Mouse (Mus musculus) ES-Bruce4 (cell line): ENCODE data around the gene Ric3. TPM values are rescaled to one million over a fixed set of nuclear protein-coding genes. Genes with fewer than 3 reads are reported as not detected.
"Not testable (repeated sequence)": the region's sequence is repeated elsewhere in the genome, so short reads cannot be mapped to it uniquely, and the experiment has no call there.

ENCODE experiments used
- H3K27ac ChIP-seq: 2 replicates; pipeline ENCODE4 v1.5.1; 2012; ENCODE audit warnings: low read length, inconsistent platforms; ENCODE audit not compliant: insufficient read depth
- H3K27me3 ChIP-seq: 2 replicates; pipeline ENCODE4 v1.6.1; 2012; ENCODE audit warnings: mild to moderate bottlenecking, low read length, inconsistent platforms; ENCODE audit not compliant: control insufficient read depth, poor library complexity, insufficient read depth, severe bottlenecking
- H3K36me3 ChIP-seq: 2 replicates; pipeline ENCODE4 v1.6.1; 2012; ENCODE audit warnings: inconsistent platforms, mild to moderate bottlenecking, low read length, moderate library complexity; ENCODE audit not compliant: control insufficient read depth, poor library complexity, insufficient read depth, severe bottlenecking
- H3K4me1 ChIP-seq: one replicate; pipeline ENCODE4 v1.8.1; 2011; ENCODE audit warnings: low read length; ENCODE audit not compliant: control insufficient read depth, insufficient read depth
- H3K4me3 ChIP-seq: 2 replicates; pipeline ENCODE4 v1.5.1; 2011; ENCODE audit warnings: low read depth, mild to moderate bottlenecking, low read length
- H3K9ac ChIP-seq: 2 replicates; pipeline ENCODE4 v1.6.1; 2012; ENCODE audit warnings: low read depth, mild to moderate bottlenecking, inconsistent platforms; ENCODE audit not compliant: poor library complexity, severe bottlenecking
- H3K9me3 ChIP-seq: replicated peaks from 2 replicates; pipeline ENCODE4 v1.6.1; 2012; ENCODE audit warnings: mild to moderate bottlenecking, low read length, inconsistent platforms; ENCODE audit not compliant: control insufficient read depth, poor library complexity, insufficient read depth, severe bottlenecking
- CTCF ChIP-seq: IDR thresholded peaks from one replicate; pipeline ENCODE4 v1.8.1; 2011; ENCODE audit warnings: low read depth, low read length
- EP300 ChIP-seq: IDR thresholded peaks from 2 replicates; pipeline ENCODE4 v1.6.1; 2011; ENCODE audit warnings: low read depth, low read length; ENCODE audit not compliant: insufficient read depth
- POLR2A ChIP-seq: IDR thresholded peaks from one replicate; pipeline ENCODE4 v1.8.1; 2011; ENCODE audit warnings: low read length; ENCODE audit not compliant: insufficient read depth
- polyA plus RNA-seq: library from polyadenylated mRNA; stranded (reverse); fragments of >200 nt; gene quantifications from 2 replicates; pipeline ENCODE4 v1.2.4, GENCODE M21; 2011; ENCODE audit warnings: low read depth; ENCODE audit not compliant: missing spikeins, insufficient read depth, insufficient read length

The Ric3 gene
- polyA plus RNA-seq, result 2.7 and 5.4 TPM in 2 replicates

DNA sequence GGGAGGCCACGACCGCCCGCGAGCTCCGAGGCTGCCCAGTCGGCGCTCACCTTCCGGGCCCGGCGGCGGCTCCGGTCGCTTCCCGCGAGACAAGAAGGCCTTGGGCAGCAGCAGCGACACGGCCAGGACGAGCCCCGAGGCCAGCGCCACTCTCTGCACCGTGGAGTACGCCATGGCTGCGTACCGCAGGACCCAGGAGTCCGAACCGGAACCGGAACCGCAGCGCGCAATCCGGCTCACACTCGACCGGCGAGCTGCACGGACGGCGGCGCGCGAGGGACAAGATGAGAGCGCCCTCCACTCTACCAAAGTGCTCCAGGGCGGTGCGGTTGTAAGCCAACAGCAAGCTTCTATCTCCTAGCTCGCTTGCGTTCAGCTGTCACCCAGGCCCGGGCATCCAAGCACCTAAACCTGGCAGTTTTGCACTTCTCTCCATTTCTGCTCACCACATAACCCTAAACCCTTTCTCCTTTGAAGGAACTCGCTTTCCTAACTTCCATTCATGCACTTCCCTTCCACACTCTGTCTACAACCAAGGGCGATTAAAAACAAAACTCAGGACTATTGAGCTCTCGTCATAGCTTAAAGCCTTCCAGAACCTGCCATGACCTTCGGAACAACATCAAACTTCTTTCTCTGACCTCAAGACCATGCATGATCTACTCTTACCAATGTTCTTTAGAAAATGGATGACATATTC lies at the start of gene Ric3:
Gene Ric3, minus strand, starts transcription at position 219 of the 700 bp plus-strand sequence.
- Histone ChIP-seq H3K27me3 (no peaks in the 10 kb centered on the region), H3K4me3 (peak within 1 kb of the TSS; percentile 56), H3K4me1 (no peaks in the 10 kb centered on the region), H3K36me3 (no peaks in the 10 kb centered on the region), H3K27ac (no peak within 1 kb of the TSS), H3K9me3 (no peaks in the 10 kb centered on the region), H3K9ac (peak within 1 kb of the TSS; percentile 47)
- TF ChIP-seq EP300, result no peak
- no peak for TF ChIP-seq CTCF
- no peak for TF ChIP-seq POLR2A

DNA sequence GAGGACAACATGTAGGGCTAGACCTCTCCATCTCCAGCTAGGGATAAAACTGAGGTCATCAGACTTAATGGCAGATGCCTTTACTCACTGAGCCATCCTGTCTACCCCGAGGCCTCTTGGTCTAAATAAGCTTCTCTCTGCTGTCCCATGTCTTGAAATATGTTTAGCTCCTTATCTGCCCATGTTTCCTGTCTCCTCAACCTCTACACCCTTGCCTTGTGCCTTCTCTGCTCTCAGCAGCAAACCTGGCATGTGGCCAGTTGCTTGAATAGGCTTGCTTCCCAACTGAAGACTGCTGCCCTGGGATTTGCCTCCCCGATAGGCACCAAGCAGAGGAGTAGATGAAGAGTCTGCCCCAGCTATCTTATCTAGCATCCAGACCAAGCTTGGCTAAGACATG lies 48.4 kb upstream of the Ric3 start:
- Histone ChIP-seq H3K9me3 (no peaks in the 10 kb centered on the region), H3K36me3 (no peaks in the 10 kb centered on the region), H3K4me3 (no peak overlapping the region), H3K27me3 (no peaks in the 10 kb centered on the region), H3K9ac (no peak overlapping the region), H3K27ac (no peak overlapping the region), H3K4me1 (no peaks in the 10 kb centered on the region)
- TF ChIP-seq EP300 (no peak), CTCF (no peak), POLR2A (no peak)

- no peak overlapping the region for H3K27ac ChIP-seq
- TF ChIP-seq CTCF, result peak; percentile 17
- no peak for TF ChIP-seq EP300
- no peak for TF ChIP-seq POLR2A
- H3K9ac ChIP-seq, result no peak overlapping the region
- no peak overlapping the region for H3K4me3 ChIP-seq
- no peaks in the 10 kb centered on the region for H3K4me1 ChIP-seq
- no peaks in the 10 kb centered on the region for H3K9me3 ChIP-seq
- no peaks in the 10 kb centered on the region for H3K27me3 ChIP-seq
- no peaks in the 10 kb centered on the region for H3K36me3 ChIP-seq
Observed at GRCm38 (mm10) chr7:109129946-109130686, 47.0 kb upstream of the Ric3 start.

DNA sequence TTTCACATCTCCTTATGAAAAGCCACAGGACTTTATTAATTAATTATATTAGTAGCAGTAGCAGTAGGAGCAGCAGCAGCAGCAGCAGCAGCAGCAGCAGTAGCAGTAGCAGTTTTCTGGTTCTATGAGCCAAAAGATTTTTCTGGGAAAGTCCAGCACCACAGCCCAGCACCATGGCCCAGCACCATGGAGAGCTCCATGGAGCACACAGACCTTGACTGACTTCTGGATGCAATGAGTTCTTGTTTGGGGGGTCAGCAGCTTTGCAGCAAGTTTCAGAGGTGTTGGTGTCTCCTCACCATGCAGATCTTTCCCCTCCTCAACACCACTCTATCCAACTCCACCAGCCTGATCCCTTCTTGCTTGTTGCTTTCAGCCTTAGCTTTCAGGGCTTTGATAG lies 46.3 kb upstream of the Ric3 start:
- no peaks in the 10 kb centered on the region for H3K27me3 ChIP-seq
- TF ChIP-seq EP300 (no peak), POLR2A (no peak), CTCF (no peak)
- no peak overlapping the region for H3K27ac ChIP-seq
- no peaks in the 10 kb centered on the region for H3K9me3 ChIP-seq
- H3K4me3 ChIP-seq, result no peak overlapping the region
- no peak overlapping the region for H3K9ac ChIP-seq
- no peaks in the 10 kb centered on the region for H3K4me1 ChIP-seq
- H3K36me3 ChIP-seq, result no peaks in the 10 kb centered on the region

DNA sequence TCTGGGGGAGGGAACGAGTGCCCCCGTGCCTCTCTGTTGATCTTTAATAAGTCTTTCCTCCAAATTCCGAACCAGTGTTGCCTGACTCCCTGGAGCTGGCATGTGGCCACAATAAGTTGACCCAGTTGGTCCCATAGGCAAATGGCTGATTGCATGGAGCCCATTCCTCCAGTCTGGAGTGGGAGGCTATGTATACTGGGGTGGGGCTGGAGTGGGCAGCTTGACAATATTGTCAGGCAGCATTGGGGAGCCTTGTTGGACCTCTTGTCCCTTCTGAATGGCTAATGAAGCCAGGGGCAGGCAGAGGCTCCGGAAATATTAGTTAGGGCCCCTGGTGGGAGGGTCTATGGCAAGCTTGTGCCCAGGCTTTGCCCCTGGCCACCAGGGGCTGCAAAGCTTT lies 32.8 kb upstream of the Ric3 start:
- Histone ChIP-seq H3K4me1 (no peaks in the 10 kb centered on the region), H3K27me3 (no peaks in the 10 kb centered on the region; the same call in 1 of the 2 replicates), H3K27ac (no peak overlapping the region), H3K9ac (no peak overlapping the region), H3K4me3 (no peak overlapping the region), H3K36me3 (no peaks in the 10 kb centered on the region), H3K9me3 (no peaks in the 10 kb centered on the region)
- TF ChIP-seq CTCF, result no peak
- TF ChIP-seq POLR2A, result no peak
- no peak for TF ChIP-seq EP300

- H3K9ac ChIP-seq, H3K27ac ChIP-seq: not testable (repeated sequence)
Observed at GRCm38 (mm10) chr7:109115488-109115887, 32.4 kb upstream of the Ric3 start.

More at GRCm38 (mm10) chr7:109115488-109115887, 32.4 kb upstream of the Ric3 start:
- H3K27me3 ChIP-seq, H3K4me3 ChIP-seq, H3K36me3 ChIP-seq, H3K4me1 ChIP-seq, H3K9me3 ChIP-seq: not testable (repeated sequence)
